Mouse (Mus musculus) lung, postnatal 0 days (tissue): ENCODE results near the gene Lyl1. TPM values are rescaled to one million over a fixed set of nuclear protein-coding genes. Genes with fewer than 3 reads are reported as not detected.
A peak's percentile ranks its signal among the peaks of the same experiment; 100 is the strongest.

Source experiments
- ATAC-seq: fragments of 200-750 bp; cut with Nextera tagmentation; 2 replicates; pipeline ENCODE4 v1.8.0; 2017; ENCODE audit warnings: moderate library complexity
- DNase-seq: peaks from one replicate; pipeline ENCODE4 v3.0.0-alpha.2; 2016; ENCODE audit warnings: low spot score
- H3K27ac ChIP-seq: fragments of 300-500 bp; sonication (generic); 2 replicates; pipeline ENCODE4 v1.5.1; 2014; ENCODE audit warnings: antibody characterized with exemption, mild to moderate bottlenecking, low read length, mixed read lengths
- H3K27me3 ChIP-seq: fragments of 300-500 bp; sonication (generic); replicated peaks from 2 replicates; pipeline ENCODE4 v1.6.1; 2014; ENCODE audit warnings: low read length, mixed read lengths; ENCODE audit not compliant: insufficient read depth
- H3K36me3 ChIP-seq: fragments of 300-500 bp; sonication (generic); 2 replicates; pipeline ENCODE4 v1.6.1; 2014; ENCODE audit warnings: low read length, mixed read lengths; ENCODE audit not compliant: insufficient read depth
- H3K4me1 ChIP-seq: fragments of 300-500 bp; sonication (generic); 2 replicates; pipeline ENCODE4 v1.6.1; 2014; ENCODE audit warnings: antibody characterized with exemption, low read depth, low read length, mixed read lengths; ENCODE audit not compliant: insufficient read depth
- H3K4me2 ChIP-seq: fragments of 300-500 bp; sonication (generic); replicated peaks from 2 replicates; pipeline ENCODE4 v1.6.1; 2014; ENCODE audit warnings: low read depth, mild to moderate bottlenecking, low read length, moderate library complexity, mixed read lengths
- H3K4me3 ChIP-seq: fragments of 300-500 bp; sonication (generic); 2 replicates; pipeline ENCODE4 v1.5.1; 2014; ENCODE audit warnings: low read depth, low read length
- H3K9ac ChIP-seq: fragments of 300-500 bp; sonication (generic); replicated peaks from 2 replicates; pipeline ENCODE4 v1.6.1; 2014; ENCODE audit warnings: low read depth, mild to moderate bottlenecking
- H3K9me3 ChIP-seq: fragments of 300-500 bp; sonication (generic); 2 replicates; pipeline ENCODE4 v1.6.1; 2016; ENCODE audit warnings: low read length, mixed read lengths
- CTCF ChIP-seq: IDR thresholded peaks from 2 replicates; pipeline ENCODE4 v1.5.1; 2016; ENCODE audit warnings: antibody characterized with exemption, mild to moderate bottlenecking
- EP300 ChIP-seq: IDR thresholded peaks from 2 replicates; pipeline ENCODE4 v1.6.1; 2016; ENCODE audit warnings: antibody characterized with exemption, mild to moderate bottlenecking, control low read depth
- WGBS: fragments of 180-500 bp; shearing (Covaris S2); extraction: QIAGEN DNeasy Blood & Tissue Kit; methylation state at CpG from one replicate; pipeline ENCODE4 v1.1.7; 2014; 5-methylcytosine and 5-hydroxymethylcytosine counted together
- polyA plus RNA-seq: library from polyadenylated mRNA; unstranded; fragments of >200 nt; fragmentation: Nextera tagmentation; extraction: Ambion mirVana; gene quantifications from 2 replicates; pipeline ENCODE4 v1.2.1, GENCODE M21; 2015

The Lyl1 gene
- polyA plus RNA-seq, 1 experiment from 2014 or later, result 11.6 TPM

DNA sequence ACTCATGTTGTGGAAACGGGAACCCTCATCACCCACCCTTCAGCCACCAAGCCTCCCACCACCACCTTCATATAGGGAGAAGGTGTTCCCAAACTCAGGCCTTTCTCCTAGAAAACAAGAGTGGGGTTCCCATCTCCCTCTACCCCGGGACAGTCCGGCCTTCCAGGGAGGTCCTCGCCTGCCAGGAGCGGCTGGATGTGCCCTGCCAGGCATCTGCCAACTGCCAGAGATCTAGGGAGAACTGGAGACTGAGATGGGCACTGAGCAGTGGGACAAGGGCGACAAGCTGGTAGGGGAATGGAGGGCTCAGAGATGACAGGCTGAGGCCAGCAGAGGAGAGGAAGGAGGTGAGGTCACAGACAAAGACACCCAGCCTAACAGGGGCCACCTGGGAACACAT, 32.7 kb downstream of the Lyl1 start:
- no peaks in the 10 kb centered on the region for H3K27me3 ChIP-seq
- H3K4me2 ChIP-seq, result no peak overlapping the region
- no peak for DNase-seq
- no peak for ATAC-seq
- no peak overlapping the region for H3K4me3 ChIP-seq
- TF ChIP-seq EP300, result no peak
- TF ChIP-seq CTCF, result no peak
- no peaks in the 10 kb centered on the region for H3K9me3 ChIP-seq
- H3K27ac ChIP-seq, result no peak overlapping the region
- peaks cover 46% of the 10 kb centered on the region for H3K4me1 ChIP-seq
- WGBS, result 84% methylated on average over 6 of the region's 6 CpGs
- no peaks in the 10 kb centered on the region for H3K36me3 ChIP-seq
- no peak overlapping the region for H3K9ac ChIP-seq

DNA sequence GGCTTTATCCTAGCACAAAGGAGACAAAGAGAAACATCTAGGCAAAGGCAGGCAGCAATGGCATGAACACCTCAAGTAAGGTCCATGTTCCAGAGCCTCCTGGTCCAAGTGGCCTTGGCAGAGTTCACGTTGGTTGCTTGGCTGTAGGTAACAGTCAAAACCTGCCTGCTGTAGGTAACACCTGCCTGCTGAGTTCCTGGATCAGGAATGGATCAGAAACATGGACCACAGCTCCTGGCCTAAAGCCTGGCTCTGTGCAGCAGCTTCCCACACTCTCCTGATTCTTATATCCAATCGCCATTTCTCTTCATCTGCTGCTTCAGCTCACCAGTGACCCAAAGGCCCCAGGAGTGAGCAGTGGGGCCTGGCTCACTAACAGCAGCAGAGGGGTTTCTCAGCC, 33.4 kb downstream of the Lyl1 start:
- TF ChIP-seq CTCF (no peak), EP300 (no peak)
- no peaks in the 10 kb centered on the region for H3K36me3 ChIP-seq
- H3K4me2 ChIP-seq, result no peak overlapping the region
- no peaks in the 10 kb centered on the region for H3K27me3 ChIP-seq
- H3K9ac ChIP-seq, result no peak overlapping the region
- whole genome bisulfite sequencing, result 80% methylated on average over 2 of the region's 2 CpGs
- H3K4me3 ChIP-seq, result no peak overlapping the region
- no peak overlapping the region for H3K27ac ChIP-seq
- no peak for ATAC-seq
- no peak for DNase-seq
- no peaks in the 10 kb centered on the region for H3K9me3 ChIP-seq
- peaks cover 47% of the 10 kb centered on the region for H3K4me1 ChIP-seq

- WGBS, result 67% methylated on average over 2 of the region's 2 CpGs
- H3K9ac ChIP-seq, result no peak overlapping the region
- no peak overlapping the region for H3K4me2 ChIP-seq
- no peak overlapping the region for H3K27ac ChIP-seq
- no peaks in the 10 kb centered on the region for H3K9me3 ChIP-seq
- H3K36me3 ChIP-seq, result no peaks in the 10 kb centered on the region
- TF ChIP-seq CTCF (no peak), EP300 (no peak)
- no peak overlapping the region for H3K4me3 ChIP-seq
- H3K27me3 ChIP-seq, result no peaks in the 10 kb centered on the region
- peaks cover 46% of the 10 kb centered on the region for H3K4me1 ChIP-seq
- no peak for ATAC-seq
- no peak for DNase-seq
These were observed 34.3 kb downstream of the Lyl1 start for GRCm38 (mm10) chr8:84735597-84735996.

GRCm38 (mm10) chr8:84736521-84736920, 35.3 kb downstream of the Lyl1 start:
- Histone ChIP-seq H3K36me3 (no peaks in the 10 kb centered on the region), H3K4me2 (no peak overlapping the region), H3K27me3 (no peaks in the 10 kb centered on the region), H3K4me1 (peaks cover 37% of the 10 kb centered on the region), H3K9ac (no peak overlapping the region), H3K27ac (no peak overlapping the region), H3K4me3 (no peak overlapping the region), H3K9me3 (no peaks in the 10 kb centered on the region)
- DNase-seq (no peak), ATAC-seq (no peak)
- 92% methylated on average over 4 of the region's 4 CpGs for WGBS
- TF ChIP-seq EP300, result no peak
- no peak for TF ChIP-seq CTCF

GRCm38 (mm10) chr8:84737608-84738007, 36.4 kb downstream of the Lyl1 start:
- DNase-seq (peak; percentile 90), ATAC-seq (peak; percentile 70)
- Histone ChIP-seq H3K4me3 (no peak overlapping the region), H3K27me3 (no peaks in the 10 kb centered on the region), H3K9me3 (no peaks in the 10 kb centered on the region), H3K4me2 (0 out of 2 replicates have a peak overlapping the region, but pooled peaks have one; percentile 3), H3K9ac (0 out of 2 replicates have a peak overlapping the region, but pooled peaks have one; percentile 2), H3K27ac (no peak overlapping the region), H3K4me1 (peaks cover 37% of the 10 kb centered on the region), H3K36me3 (no peaks in the 10 kb centered on the region)
- 8% methylated on average over 16 of the region's 16 CpGs for WGBS
- TF ChIP-seq EP300 (no peak), CTCF (peak; percentile 100)

DNA sequence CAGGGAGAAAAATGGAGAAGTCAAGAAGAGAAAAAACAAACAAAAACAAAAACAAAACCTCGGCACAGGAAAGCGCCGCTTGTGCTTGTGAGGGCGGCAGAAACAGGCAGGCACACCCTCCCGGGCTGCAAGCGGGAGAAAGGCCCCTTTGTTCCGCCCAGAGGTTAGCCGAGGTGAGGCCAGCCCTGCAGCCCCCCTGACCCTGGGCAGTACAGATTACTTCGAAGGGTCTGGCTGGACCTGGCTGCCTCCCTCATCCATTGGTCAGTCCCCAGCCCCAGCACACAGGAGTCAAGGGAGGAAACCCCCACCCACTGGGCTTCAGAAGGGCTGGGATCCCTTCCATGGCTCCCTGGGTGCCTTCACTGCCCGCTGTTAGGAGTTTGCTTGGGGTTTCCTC, 37.0 kb downstream of the Lyl1 start:
- no peak overlapping the region for H3K4me2 ChIP-seq
- no peak for TF ChIP-seq CTCF
- TF ChIP-seq EP300, result no peak
- H3K9me3 ChIP-seq, result no peaks in the 10 kb centered on the region
- H3K36me3 ChIP-seq, result no peaks in the 10 kb centered on the region
- no peaks in the 10 kb centered on the region for H3K27me3 ChIP-seq
- H3K4me3 ChIP-seq, result no peak overlapping the region
- H3K27ac ChIP-seq, result no peak overlapping the region
- 34% methylated on average over 10 of the region's 10 CpGs for WGBS
- ATAC-seq, result no peak
- no peak overlapping the region for H3K9ac ChIP-seq
- no peak for DNase-seq
- peaks cover 37% of the 10 kb centered on the region for H3K4me1 ChIP-seq
